Mouse (Mus musculus) heart, postnatal 36 days (tissue): ENCODE data around the gene Ism2. TPM values are rescaled to one million over a fixed set of nuclear protein-coding genes. Genes with fewer than 3 reads are reported as not detected.

Source experiments
- DNase-seq, 2 experiments: peaks; one replicate each; pipeline ENCODE4 v3.0.0; 2021 to 2022
- intact Hi-C: fragments of 180-260 bp; cut with DNase I; formaldehyde crosslinking; loops from one replicate; pipeline ENCODE4 v1.15.1; 2025
- microRNA-seq, 2 experiments: library from miRNA; unstranded; fragments of <30 nt; microRNA quantifications; one replicate each; pipeline ENCODE4 v1.2.0; 2021; ENCODE audit warnings: borderline number of aligned reads in 2 of 2
- total RNA-seq, 2 experiments: library from RNA; stranded (reverse); gene quantifications; 2 replicates each; pipeline ENCODE4 v1.2.3; 2021

Ism2 gene
- total RNA-seq, 2 experiments from 2014 or later = not detected

DNA sequence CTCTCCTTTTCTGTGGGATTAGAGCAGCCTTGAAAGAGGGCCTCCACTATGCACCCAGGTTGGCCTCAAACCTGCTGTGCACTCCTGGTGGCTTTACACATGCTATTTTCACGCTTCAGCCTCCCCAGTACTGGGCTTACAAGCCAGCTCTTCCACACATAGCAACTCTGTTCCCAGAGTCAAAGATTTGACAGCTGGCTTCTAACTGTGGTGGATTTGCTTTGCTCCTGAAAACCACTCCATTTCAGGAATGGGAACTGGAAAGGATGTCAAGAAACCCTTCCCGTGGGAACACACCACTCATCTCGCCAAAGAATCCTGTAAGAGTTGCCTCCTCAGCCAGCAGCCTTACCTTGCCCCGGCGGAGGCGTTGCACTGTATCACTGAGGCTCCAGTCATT is 45.6 kb downstream of the Ism2 start:
- no peak for DNase-seq
- intact Hi-C loops = no loop called here

DNA sequence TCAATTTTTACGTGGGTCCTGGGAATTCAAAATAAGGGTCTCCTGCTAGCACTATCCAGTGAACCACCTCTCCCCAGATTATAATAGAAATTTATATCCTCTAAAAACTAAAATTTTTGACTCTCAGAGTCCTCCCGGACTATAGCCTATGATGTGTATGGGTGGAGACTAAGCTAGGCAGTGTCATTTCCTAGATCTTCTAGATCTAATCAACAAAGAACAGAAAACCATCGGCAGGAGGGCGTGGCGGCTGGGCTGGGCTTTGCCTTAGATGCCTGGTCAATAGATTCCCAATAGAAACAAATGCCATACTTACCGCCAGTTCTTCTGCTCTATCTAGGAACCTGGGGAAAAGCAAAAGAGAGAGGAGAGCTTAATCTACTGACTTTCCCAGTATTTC is 49.3 kb downstream of the Ism2 start:
- intact Hi-C loops = no loop called here
- no peak for DNase-seq

DNA sequence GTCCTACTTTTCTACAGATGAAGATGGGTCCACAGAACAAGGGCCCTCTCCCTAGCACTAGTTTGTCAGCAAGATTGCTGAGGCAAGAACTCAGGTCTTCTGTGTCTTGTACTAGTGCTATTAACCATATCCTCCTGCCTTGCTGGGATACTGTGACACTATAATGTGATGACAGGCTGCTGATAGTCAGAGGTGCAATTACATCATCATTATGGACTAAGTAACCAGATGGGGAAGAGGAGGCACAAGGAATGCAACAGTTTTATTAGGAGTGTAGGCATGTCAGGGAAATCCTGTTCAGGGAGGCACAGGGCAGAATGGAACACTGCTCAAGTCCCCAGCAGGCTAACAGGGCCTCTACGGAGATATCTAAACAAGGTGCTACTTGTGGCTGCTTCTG is 60.9 kb downstream of the Ism2 start, which contains the start of gene Noxred1:
TSS of gene Noxred1 (minus strand) at position 101 of the 400 bp plus-strand sequence.
- intact Hi-C loops = no loop called here
- DNase-seq = no peak

DNA sequence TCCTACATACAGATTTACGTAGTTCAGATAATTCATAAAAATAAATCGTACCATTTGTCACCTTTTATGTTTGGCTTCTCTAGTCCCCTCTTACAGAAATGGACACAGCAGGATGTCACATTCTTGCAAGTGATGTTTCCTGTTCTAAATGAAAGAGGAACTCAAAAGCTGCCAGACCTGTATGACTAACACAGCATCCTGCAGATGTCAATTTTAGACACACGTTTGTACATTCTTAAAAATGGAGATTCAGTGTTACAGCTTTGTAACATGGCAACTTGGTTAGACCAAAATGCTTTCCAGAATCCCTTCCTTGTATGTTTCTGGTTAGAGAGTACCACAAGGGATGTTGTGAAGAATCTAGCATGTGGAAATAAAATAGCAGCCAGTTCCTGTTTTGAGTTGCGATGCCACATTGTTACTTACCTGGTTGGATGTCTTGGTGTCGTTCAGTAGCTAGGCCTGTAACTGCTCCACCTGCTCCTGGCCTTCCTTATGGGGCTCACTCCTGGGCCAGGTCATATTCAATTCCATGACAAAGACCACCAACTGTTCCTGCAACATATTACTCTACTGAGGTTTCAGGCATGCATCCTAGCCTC is 62.5 kb downstream of the Ism2 start:
- intact Hi-C loops = no loop called here
- DNase-seq = no peak

DNA sequence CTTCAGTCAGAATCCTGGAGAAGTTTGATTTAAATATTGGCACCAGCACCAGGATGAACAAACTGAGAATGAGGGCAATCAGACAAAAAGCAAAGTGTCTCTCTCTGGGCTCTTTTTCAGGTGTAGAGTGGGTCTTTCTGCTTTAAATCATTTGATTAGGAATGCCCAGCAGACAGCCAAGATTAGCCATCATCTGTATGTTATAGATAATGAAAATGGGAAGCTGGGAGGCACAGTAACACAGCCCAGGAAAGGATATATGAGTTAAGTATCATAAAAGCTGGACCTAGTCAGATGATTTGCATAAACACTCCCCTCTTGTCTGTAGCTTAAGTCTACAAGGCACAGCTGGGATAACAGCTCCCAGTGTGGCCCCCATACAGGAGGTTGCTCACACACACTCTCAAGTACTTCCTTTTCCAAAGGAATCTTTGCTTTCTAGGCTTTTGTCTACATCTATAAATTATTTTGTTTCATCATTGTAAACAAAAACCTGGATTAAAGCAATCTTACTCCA is 69.1 kb downstream of the Ism2 start:
- intact Hi-C loops = no loop called here
- DNase-seq = no peak

DNA sequence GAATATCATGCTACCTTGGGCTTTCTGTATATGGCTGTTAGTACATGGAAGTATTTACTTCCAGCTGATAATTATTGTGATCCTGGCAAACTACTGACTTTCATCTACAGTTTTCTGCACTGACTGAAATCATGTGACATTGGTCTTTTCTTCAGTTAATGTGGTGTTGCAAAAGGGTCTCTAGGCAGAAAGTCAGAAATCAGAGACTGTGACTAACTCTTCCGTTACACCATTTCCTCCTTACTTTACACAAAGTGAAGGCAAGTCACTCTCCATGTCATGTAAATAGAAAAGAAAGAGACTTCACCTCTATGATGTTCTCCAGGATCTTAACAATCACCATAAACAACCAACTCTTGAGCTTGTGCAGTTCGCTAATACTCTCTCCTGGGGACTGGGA is 69.9 kb downstream of the Ism2 start:
- intact Hi-C loops = no loop called here
- DNase-seq = no peak

Small RNA genes within 50 kb of the gene (microRNA-seq; reads per million reads assigned to microRNA genes)
- gene Gm47293 = 0 reads per million in 2 experiments

Other genes with a start within 250 kb of the Ism2 start
- not detected for gene Ngb, start 197.2 kb downstream of the Ism2 start, total RNA-seq
- 10 to 100 TPM; 47.6 TPM for gene Gstz1, start 152.5 kb downstream of the Ism2 start, total RNA-seq
- gene Pomt2, start 151.7 kb downstream of the Ism2 start, total RNA-seq = 10 to 100 TPM; 10.3 to 10.9 TPM
- not detected for gene Samd15, start 100.0 kb downstream of the Ism2 start, total RNA-seq
- gene Tmed8, start 99.3 kb downstream of the Ism2 start, total RNA-seq = 1 to 10 TPM; 5.1 to 5.9 TPM
- under 1 TPM; 0.49 to 1.00 TPM for gene Noxred1, start 61.0 kb downstream of the Ism2 start, total RNA-seq
- gene Vipas39, start 33.4 kb downstream of the Ism2 start, total RNA-seq = 10 to 100 TPM; 21.2 to 24.5 TPM
- 100 to 1,000 TPM; 120 to 147 TPM for gene Ahsa1, start 33.2 kb downstream of the Ism2 start, total RNA-seq
- gene Sptlc2, start 88.7 kb upstream of the Ism2 start, total RNA-seq = 10 to 100 TPM; 27.2 to 28.8 TPM
- gene Slirp, start 144.2 kb upstream of the Ism2 start, total RNA-seq = 100 to 1,000 TPM; 161 to 175 TPM
- 10 to 100 TPM in 1 of 2 experiments, 1 to 10 TPM in 1; 9.8 to 11.3 TPM for gene Alkbh1, start 144.3 kb upstream of the Ism2 start, total RNA-seq
- gene Snw1, start 172.6 kb upstream of the Ism2 start, total RNA-seq = 10 to 100 TPM; 48.1 to 52.9 TPM
- not detected for gene Gm5788, start 195.0 kb upstream of the Ism2 start, total RNA-seq
- not detected for gene Gm8300, start 214.6 kb upstream of the Ism2 start, total RNA-seq